In genomic region chr2:59881831-59882741, GRCm38 (mm10) we compare ENCODE assay signal across 8 mouse cellular contexts. TPM values are rescaled to one million over a fixed set of nuclear protein-coding genes. Genes with fewer than 3 reads are reported as not detected.
DNase-seq lines count a peak whose midpoint lies in the region; ATAC-seq lines count a peak whose summit lies in the region.

TSS of gene Wdsub1 (minus strand) at chr2:59882591.

- peak; percentile 91 for DNase-seq in T-cell, adult 2 months (ENCODE audit: low spot score)
- peak; percentile 89 to 92 for DNase-seq in cerebellum, postnatal 36 days
- peak; percentile 92 for DNase-seq in gastrocnemius, adult 18-20 months (ENCODE audit: low spot score)
- peak; percentile 86 to 92 for DNase-seq in left cerebral cortex, adult 18-20 months (ENCODE audit: low spot score in 2 of 2)
- peak; percentile 94 for DNase-seq in right cerebral cortex, adult 18-20 months
- DNase-seq in urinary bladder, postnatal 10 days (ENCODE audit: low spot score), result peak; percentile 76

- H3K79me2 ChIP-seq in macrophage (ENCODE audit: inconsistent target), result no peaks in the 10 kb centered on the region

- H3K4me1 ChIP-seq in hindbrain, embryonic 16.5 days (ENCODE audit: control insufficient read depth, insufficient read depth, low read depth, low read length), result no peaks in the 10 kb centered on the region

- H3K27me3 ChIP-seq in hindbrain, embryonic 16.5 days (replicated peaks; ENCODE audit: control insufficient read depth, insufficient read depth, low read length), result no peaks in the 10 kb centered on the region

- no peaks in the 10 kb centered on the region for H3K36me3 ChIP-seq in hindbrain, embryonic 16.5 days (ENCODE audit: control insufficient read depth, insufficient read depth, low read length)
- no peaks in the 10 kb centered on the region for H3K36me3 ChIP-seq in macrophage (ENCODE audit: inconsistent target)

- peak within 1 kb of the TSS; percentile 77 for H3K27ac ChIP-seq in hindbrain, embryonic 16.5 days (ENCODE audit: low read depth, low read length)
- H3K27ac ChIP-seq in macrophage, result peak within 1 kb of the TSS; percentile 51

- WGBS in hindbrain, embryonic 16.5 days, result 5% methylated on average over 57 of the region's 57 CpGs
- WGBS in macrophage (ENCODE audit: missing documents), result 1% methylated on average over 57 of the region's 57 CpGs

- H3K4me3 ChIP-seq in hindbrain, embryonic 16.5 days (ENCODE audit: low read length), result peak within 1 kb of the TSS; percentile 83
- peak within 1 kb of the TSS; percentile 54 for H3K4me3 ChIP-seq in macrophage (ENCODE audit: inconsistent target)

- no peaks in the 10 kb centered on the region; the same call in 1 of the 2 replicates for H3K9me3 ChIP-seq in hindbrain, embryonic 16.5 days (ENCODE audit: control insufficient read depth, low read length)

- peak; percentile 97 for ATAC-seq in hindbrain, embryonic 16.5 days

- peak within 1 kb of the TSS; percentile 72 for H3K4me2 ChIP-seq in hindbrain, embryonic 16.5 days (ENCODE audit: low read length)

- H3K9ac ChIP-seq in hindbrain, embryonic 16.5 days (ENCODE audit: low read depth, low read length), result peak within 1 kb of the TSS; percentile 75

RNA-seq across cellular contexts. Expression of gene Wdsub1, which starts in this region (rescaled TPM):
- total RNA-seq in gastrocnemius, adult 18-20 months (2021), result 10 to 100 TPM in 1 of 2 experiments, 1 to 10 TPM in 1; 9.6 to 12.5 TPM
- polyA plus RNA-seq in hindbrain, embryonic 16.5 days (2015; fragmentation: Nextera tagmentation; extraction: Ambion mirVana), result 18.9 and 20.4 TPM in 2 replicates
- 10 to 100 TPM; 16.1 to 17.6 TPM for total RNA-seq in left cerebral cortex, adult 18-20 months (2021)
- 10 to 100 TPM; 14.6 to 56.4 (median 27.5) TPM for total RNA-seq in macrophage (2018; cell fraction: chromatin; rRNA removed)
- total RNA-seq in macrophage (2018; cell fraction: cytosol; rRNA removed), result 10 to 100 TPM; 12.8 to 24.5 (median 18.9) TPM
- total RNA-seq in macrophage (2018; cell fraction: nucleus; rRNA removed), result 10 to 100 TPM; 14.8 to 48.9 (median 23.0) TPM
- 14.7 to 19.6 TPM (median 15.9 TPM) in 3 replicates for polyA plus RNA-seq in macrophage (2018)

Comparison
In these comparisons a context has a peak if more than half of its experiments do, and no peak if none do; other contexts are left out.
1. Peak in every context shown above with its lines: DNase-seq, ATAC-seq, H3K4me3 ChIP-seq and H3K27ac ChIP-seq.